ENCODE assay signal across 15 mouse cellular contexts in the genomic region with DNA sequence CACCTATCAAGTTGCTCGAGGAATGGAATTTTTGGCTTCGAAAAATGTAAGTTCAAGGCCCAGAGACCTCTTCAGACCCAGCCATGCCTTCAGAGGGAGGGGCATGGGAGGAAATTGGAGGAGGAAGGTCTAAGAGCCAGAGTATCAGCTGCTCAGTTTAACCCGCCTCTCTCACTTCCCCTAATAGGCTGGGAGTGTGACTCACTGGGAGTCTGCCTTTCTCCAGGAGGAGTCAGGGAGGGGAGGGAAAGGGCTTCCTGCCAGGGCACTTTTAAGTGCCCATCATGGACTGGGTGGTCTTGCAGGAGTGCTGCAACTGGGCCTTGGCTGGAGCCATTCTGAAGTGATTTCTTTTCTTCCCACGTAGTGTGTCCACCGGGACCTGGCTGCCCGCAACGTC. TPM values are rescaled to one million over a fixed set of nuclear protein-coding genes. Genes with fewer than 3 reads are reported as not detected.
DNase-seq lines count a peak whose midpoint lies in the region; ATAC-seq and TF ChIP-seq lines count a peak whose summit lies in the region.
"Had no signal": no experiment of that assay in that cellular context is flagged by ENCODE, and none has a peak within 500 bp of the region (broad histone marks: within the 10 kb centered on the region; RNA-seq: fewer than 3 reads in every experiment).

No protein-coding gene starts in this region.

- TF ChIP-seq CTCF in heart, adult 2 months (IDR thresholded peaks at IDR 0.05): no peak
- no peak for TF ChIP-seq CTCF in MEL (IDR thresholded peaks at IDR 0.05 in 2 of 3, conservative IDR thresholded peaks at IDR 0.05 in 1 of 3; ENCODE audit: control insufficient read depth in 1 of 3, insufficient read depth in 1 of 3, low read depth in 2 of 3, low read length in 3 of 3, poor library complexity in 1 of 3, severe bottlenecking in 1 of 3)

- no peak overlapping the region for H3K27ac ChIP-seq in heart, adult 2 months
- no peak overlapping the region for H3K27ac ChIP-seq in heart, embryonic 10.5 days
- H3K27ac ChIP-seq in MEL (ENCODE audit: control insufficient read depth, low read depth, low read length): no peak overlapping the region
- H3K27ac ChIP-seq: limb, embryonic 10.5 days; liver, embryonic 13.5 days had no signal

- H3K9me3 ChIP-seq in heart, embryonic 10.5 days: no peaks in the 10 kb centered on the region
- no peaks in the 10 kb centered on the region for H3K9me3 ChIP-seq in MEL (replicated peaks; ENCODE audit: insufficient read depth, low read length)
- H3K9me3 ChIP-seq: limb, embryonic 10.5 days; liver, embryonic 13.5 days had no signal

- TF ChIP-seq RAD21 in MEL (IDR thresholded peaks at IDR 0.05; ENCODE audit: low read depth, low read length): no peak

- H3K4me1 ChIP-seq in heart, adult 2 months (ENCODE audit: control insufficient read depth, insufficient read depth, low read length): peaks cover 1% of the 10 kb centered on the region
- H3K4me1 ChIP-seq in heart, embryonic 10.5 days: 0 out of 2 replicates have a peak, but pooled peaks cover 5% of the 10 kb centered on the region
- no peaks in the 10 kb centered on the region for H3K4me1 ChIP-seq in MEL (ENCODE audit: control insufficient read depth in 1 of 2, insufficient read depth in 2 of 2, low read length in 2 of 2)
- H3K4me1 ChIP-seq: limb, embryonic 10.5 days; liver, embryonic 13.5 days had no signal

- no peak overlapping the region for H3K9ac ChIP-seq in heart, adult 2 months (ENCODE audit: low read depth, low read length)
- H3K9ac ChIP-seq in MEL (ENCODE audit: control insufficient read depth, low read depth, low read length, poor library complexity, severe bottlenecking): no peak overlapping the region
- H3K9ac ChIP-seq: liver, embryonic 13.5 days had no signal

- intact Hi-C loops in heart, adult 2 months (cut with DNase I): no loop called here

- ATAC-seq in erythroblast, adult 5-6 weeks (replicated peaks; ENCODE audit: low FRiP score, poor library complexity, severe bottlenecking): no peak

- H3K4me3 ChIP-seq in heart, adult 2 months: no peak overlapping the region
- no peak overlapping the region for H3K4me3 ChIP-seq in heart, embryonic 10.5 days
- H3K4me3 ChIP-seq in MEL (ENCODE audit: control insufficient read depth in 1 of 2, insufficient read depth in 1 of 2, low read depth in 2 of 2, low read length in 2 of 2): no peak overlapping the region
- H3K4me3 ChIP-seq: erythroblast, embryonic 14.5 days; limb, embryonic 10.5 days; liver, embryonic 13.5 days had no signal

- TF ChIP-seq EP300 in heart, adult 2 months (IDR thresholded peaks at IDR 0.05; ENCODE audit: insufficient read depth, low read depth, low read length): no peak
- TF ChIP-seq EP300 in MEL (IDR thresholded peaks at IDR 0.05; ENCODE audit: low read depth in 1 of 2, low read length in 2 of 2): no peak

- 57% methylated on average over 7 of the region's 7 CpGs for whole genome bisulfite sequencing in heart, adult 2 months
- 83% methylated on average over 7 of the region's 7 CpGs for WGBS in heart, embryonic 10.5 days

- H3K79me2 ChIP-seq in heart, adult 2 months (replicated peaks; ENCODE audit: control insufficient read depth, insufficient read depth, low read length): no peaks in the 10 kb centered on the region
- no peaks in the 10 kb centered on the region for H3K79me2 ChIP-seq in MEL (ENCODE audit: control insufficient read depth, insufficient read depth, low read length, poor library complexity)

- H3K27me3 ChIP-seq in heart, adult 2 months (ENCODE audit: control insufficient read depth, insufficient read depth, low read length): no peaks in the 10 kb centered on the region
- no peaks in the 10 kb centered on the region for H3K27me3 ChIP-seq in heart, embryonic 10.5 days (ENCODE audit: insufficient read depth, poor library complexity, severe bottlenecking)
- peaks cover 0 to 5% of the 10 kb centered on the region in 2 experiments; a peak in 3 of 4 replicates for H3K27me3 ChIP-seq in MEL (ENCODE audit: control insufficient read depth in 1 of 2, insufficient read depth in 2 of 2, low read length in 2 of 2)
- H3K27me3 ChIP-seq: liver, embryonic 13.5 days had no signal

- peak; percentile 15 to 21 for DNase-seq in heart, adult 2 months
- no peak for DNase-seq in heart, embryonic 10.5 days (ENCODE audit: low spot score)
- peak; percentile 15 for DNase-seq in kidney, postnatal 14 days
- no peak for DNase-seq in kidney, adult 8-10 months
- DNase-seq in MEL (ENCODE audit: low read depth, low spot score): peak; percentile 17
- DNase-seq in heart, postnatal 4 days: peak; percentile 22
- no peak for DNase-seq in layer of hippocampus, adult 9-10 months (ENCODE audit: low spot score)
- DNase-seq: cerebellum, adult 18-20 months; gastrocnemius, postnatal 14 days; liver, embryonic 13.5 days; thymus, adult 18-20 months had no signal

- no peaks in the 10 kb centered on the region for H3K36me3 ChIP-seq in heart, adult 2 months (ENCODE audit: control insufficient read depth, insufficient read depth, low read length)
- H3K36me3 ChIP-seq in heart, embryonic 10.5 days: peaks cover 68% of the 10 kb centered on the region
- H3K36me3 ChIP-seq in MEL (ENCODE audit: control insufficient read depth in 1 of 2, insufficient read depth in 2 of 2, low read length in 2 of 2): no peaks in the 10 kb centered on the region
- H3K36me3 ChIP-seq: liver, embryonic 13.5 days had no signal

- no peak for TF ChIP-seq POLR2A in heart, adult 2 months (IDR thresholded peaks at IDR 0.05; ENCODE audit: insufficient read depth, low read depth, low read length)
- TF ChIP-seq POLR2A in MEL (IDR thresholded peaks at IDR 0.05; ENCODE audit: control insufficient read depth in 1 of 2, insufficient read depth in 1 of 2, low read depth in 1 of 2, low read length in 2 of 2, poor library complexity in 1 of 2): no peak

TF ChIP-seq in MEL, 35 proteins besides CTCF, POLR2A, EP300 and RAD21:
- TF ChIP-seq ZC3H11A (IDR thresholded peaks at IDR 0.05; ENCODE audit: low read depth, low read length) (no peak), SIN3A (IDR thresholded peaks at IDR 0.05; ENCODE audit: low read length) (no peak), TAL1 (IDR thresholded peaks at IDR 0.05; ENCODE audit: low read length) (no peak), HCFC1 (IDR thresholded peaks at IDR 0.05; ENCODE audit: low read depth, low read length) (no peak), ZKSCAN1 (IDR thresholded peaks at IDR 0.05; ENCODE audit: low read depth, low read length) (no peak), MXI1 (IDR thresholded peaks at IDR 0.05; ENCODE audit: low read depth, low read length) (no peak), MEF2A (IDR thresholded peaks at IDR 0.05; ENCODE audit: extremely low read depth, insufficient replicate concordance, low read depth, low read length, poor library complexity, severe bottlenecking) (no peak), USF1 (IDR thresholded peaks at IDR 0.05; ENCODE audit: low read depth, low read length) (no peak), CHD2 (IDR thresholded peaks at IDR 0.05; ENCODE audit: low read length) (no peak), KAT2A (conservative IDR thresholded peaks at IDR 0.05; ENCODE audit: low read depth, low read length) (no peak), MYC (IDR thresholded peaks at IDR 0.05; ENCODE audit: low read depth, low read length) (no peak), TCF12 (IDR thresholded peaks at IDR 0.05; ENCODE audit: low read depth, low read length) (no peak), MAZ (IDR thresholded peaks at IDR 0.05; ENCODE audit: low read depth, low read length) (no peak)

RNA-seq across cellular contexts. Expression of gene Pdgfra, which starts 33.5 kb away (rescaled TPM):
- 10 to 100 TPM; 27.8 to 29.3 TPM for total RNA-seq in heart, adult 2 months (2021)
- 11.8 and 23.3 TPM in 2 replicates for polyA plus RNA-seq in heart, adult 2 months (2012; rRNA removed)
- 23.8 and 37.4 TPM in 2 replicates for polyA plus RNA-seq in heart, embryonic 10.5 days (2016; fragmentation: Nextera tagmentation; extraction: Ambion mirVana)
- not detected in 2 replicates for total RNA-seq in MEL (2012; rRNA removed)
- polyA plus RNA-seq in MEL (2012; ENCODE audit: insufficient read depth in 1 of 2, insufficient read length in 2 of 2, low read depth in 1 of 2, low replicate concordance in 2 of 2, missing spikeins in 1 of 2): under 1 TPM in 1 of 2 experiments, not detected in 1; 0.07 TPM
- 10 to 100 TPM; 34.4 to 39.0 TPM for total RNA-seq in heart, postnatal 4 days (2021)
- total RNA-seq in erythroblast, adult 5-6 weeks (2015; ENCODE audit: low replicate concordance): 0.21 TPM in 1 of 2 replicates, not detected in the other
- total RNA-seq in erythroblast, adult 5-6 weeks (2017; ENCODE audit: low replicate concordance): 0.34 and 0.42 TPM in 2 replicates
- total RNA-seq: hematopoietic stem cell, adult 5-6 weeks had no signal
- polyA plus RNA-seq: erythroblast, embryonic 14.5 days had no signal

Comparison
In these comparisons a context has a peak if more than half of its experiments do, and no peak if none do; other contexts are left out.
1. DNase-seq: peak in heart, adult 2 months (2 of 2), kidney, postnatal 14 days (single experiment), MEL (single experiment) and heart, postnatal 4 days (single experiment); none in heart, embryonic 10.5 days (single experiment), kidney, adult 8-10 months (0 of 2) and layer of hippocampus, adult 9-10 months (single experiment).
2. RNA of gene Pdgfra, which starts 33.5 kb away (total RNA-seq): 34.4 to 39.0 TPM in heart, postnatal 4 days and 27.8 to 29.3 TPM in heart, adult 2 months; 0.21 to 0.42 TPM in erythroblast, adult 5-6 weeks and not detected in MEL; every median in the first group is over 10 times any median in the second.